Mouse (Mus musculus) liver, embryonic 14.5 days (tissue): ENCODE results near the gene Mtmr2. TPM values are rescaled to one million over a fixed set of nuclear protein-coding genes. Genes with fewer than 3 reads are reported as not detected.
A peak's percentile ranks its signal among the peaks of the same experiment; 100 is the strongest.
"Not testable (repeated sequence)": the region's sequence is repeated elsewhere in the genome, so short reads cannot be mapped to it uniquely, and the experiment has no call there.

ENCODE experiments used
- ATAC-seq: fragments of 200-750 bp; cut with Nextera tagmentation; 2 replicates; pipeline ENCODE4 v1.8.0; 2017; ENCODE audit warnings: moderate number of reproducible peaks, mild to moderate bottlenecking, moderate library complexity; ENCODE audit not compliant: insufficient read depth
- DNase-seq, 3 experiments: peaks; one replicate each; pipeline ENCODE4 v3.0.0-alpha.2; 2012 to 2013; ENCODE audit warnings: low read depth in 3 of 3, low spot score in 3 of 3
- H3K27ac ChIP-seq: fragments of 300-500 bp; sonication (generic); 2 replicates; pipeline ENCODE4 v1.5.1; 2014; ENCODE audit warnings: moderate library complexity, mild to moderate bottlenecking, control low read depth, inconsistent platforms
- H3K27me3 ChIP-seq: fragments of 300-500 bp; sonication (generic); 2 replicates; pipeline ENCODE4 v1.6.1; 2014; ENCODE audit warnings: mild to moderate bottlenecking, low read length, moderate library complexity; ENCODE audit not compliant: control insufficient read depth, insufficient read depth
- H3K36me3 ChIP-seq: fragments of 300-500 bp; sonication (generic); replicated peaks from 2 replicates; pipeline ENCODE4 v1.6.1; 2014; ENCODE audit warnings: low read depth; ENCODE audit not compliant: control insufficient read depth, insufficient read depth
- H3K4me1 ChIP-seq, 2 experiments: fragments of 200-500 bp in 1 of 2; fragments of 300-500 bp in 1 of 2; sonication (generic) in 1 of 2; replicated peaks; 2 replicates each; pipeline ENCODE4 v1.6.1; 2012 to 2014; ENCODE audit warnings: antibody characterized with exemption in 1 of 2, inconsistent platforms in 1 of 2, low read length in 1 of 2; ENCODE audit not compliant: control insufficient read depth in 2 of 2, insufficient read depth in 2 of 2
- H3K4me2 ChIP-seq: fragments of 300-500 bp; sonication (generic); 2 replicates; pipeline ENCODE4 v1.6.1; 2014; ENCODE audit warnings: low read depth, mild to moderate bottlenecking, control low read depth, moderate library complexity
- H3K4me3 ChIP-seq, 2 experiments: fragments of 200-500 bp in 1 of 2; fragments of 300-500 bp in 1 of 2; sonication (generic) in 1 of 2; 2 replicates each; pipeline ENCODE4 v1.5.1; 2012 to 2014; ENCODE audit warnings: low read depth in 2 of 2, low read length in 2 of 2, mild to moderate bottlenecking in 2 of 2, control low read depth in 1 of 2, inconsistent platforms in 1 of 2, moderate library complexity in 1 of 2; ENCODE audit not compliant: insufficient read depth in 1 of 2
- H3K9ac ChIP-seq: fragments of 300-500 bp; sonication (generic); replicated peaks from 2 replicates; pipeline ENCODE4 v1.6.1; 2014; ENCODE audit warnings: mild to moderate bottlenecking, control low read depth, moderate library complexity
- H3K9me3 ChIP-seq: fragments of 300-500 bp; sonication (generic); 2 replicates; pipeline ENCODE4 v1.6.1; 2016; ENCODE audit warnings: low read length, mixed read lengths; ENCODE audit not compliant: control insufficient read depth
- CTCF ChIP-seq: IDR thresholded peaks from 2 replicates; pipeline ENCODE4 v1.5.1; 2016; ENCODE audit warnings: antibody characterized with exemption, low read depth, control low read depth
- EP300 ChIP-seq: IDR thresholded peaks from 2 replicates; pipeline ENCODE4 v1.6.1; 2016; ENCODE audit warnings: antibody characterized with exemption, low read depth
- WGBS: fragments of 180-500 bp; shearing (Covaris S2); extraction: QIAGEN DNeasy Blood & Tissue Kit; methylation state at CpG from one replicate; pipeline ENCODE4 v1.1.7; 2014; ENCODE audit not compliant: insufficient replicate concordance; 5-methylcytosine and 5-hydroxymethylcytosine counted together
- polyA plus RNA-seq, 2 experiments: library from polyadenylated mRNA; depleted of rRNA in 1 of 2; stranded (reverse) in 1 of 2; unstranded in 1 of 2; fragments of >200 nt; fragmentation: Nextera tagmentation in 1 of 2; extraction: Ambion mirVana in 1 of 2; gene quantifications; 2 replicates each; pipeline versions ENCODE4 v1.2.1 to v1.2.3; 2012 to 2014

The Mtmr2 gene
- polyA plus RNA-seq, 2 experiments = 5.9 to 18.1 TPM

DNA sequence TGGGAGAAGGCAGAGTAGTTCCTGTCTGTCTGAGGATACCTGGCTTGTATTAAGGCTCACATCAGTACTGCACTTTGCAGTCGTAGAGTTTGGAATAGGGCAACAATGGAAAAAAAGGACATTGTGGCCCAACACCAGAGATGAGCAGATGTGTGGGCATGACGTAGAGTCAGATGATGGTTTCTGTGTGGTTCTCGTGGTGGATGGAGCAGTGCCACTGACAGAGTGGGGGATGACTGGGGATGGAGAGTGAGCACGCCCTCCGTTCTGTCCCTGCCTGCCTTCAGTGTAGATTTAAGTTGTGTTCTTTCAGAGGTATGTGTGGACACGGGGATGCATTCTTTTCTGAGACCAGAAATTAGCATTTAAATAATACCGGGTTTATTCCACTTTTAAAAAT, 18.4 kb downstream of the Mtmr2 start:
- ATAC-seq (no peak), DNase-seq (no peak)
- 68% methylated on average over 7 of the region's 7 CpGs for WGBS
- H3K4me1 ChIP-seq = no peaks in the 10 kb centered on the region
- no peak overlapping the region for H3K9ac ChIP-seq
- no peak overlapping the region for H3K27ac ChIP-seq
- no peaks in the 10 kb centered on the region for H3K36me3 ChIP-seq
- H3K27me3 ChIP-seq = no peaks in the 10 kb centered on the region
- H3K4me2 ChIP-seq = no peak overlapping the region
- no peak for TF ChIP-seq EP300
- no peak for TF ChIP-seq CTCF
- no peak overlapping the region for H3K4me3 ChIP-seq
- H3K9me3 ChIP-seq = no peaks in the 10 kb centered on the region

DNA sequence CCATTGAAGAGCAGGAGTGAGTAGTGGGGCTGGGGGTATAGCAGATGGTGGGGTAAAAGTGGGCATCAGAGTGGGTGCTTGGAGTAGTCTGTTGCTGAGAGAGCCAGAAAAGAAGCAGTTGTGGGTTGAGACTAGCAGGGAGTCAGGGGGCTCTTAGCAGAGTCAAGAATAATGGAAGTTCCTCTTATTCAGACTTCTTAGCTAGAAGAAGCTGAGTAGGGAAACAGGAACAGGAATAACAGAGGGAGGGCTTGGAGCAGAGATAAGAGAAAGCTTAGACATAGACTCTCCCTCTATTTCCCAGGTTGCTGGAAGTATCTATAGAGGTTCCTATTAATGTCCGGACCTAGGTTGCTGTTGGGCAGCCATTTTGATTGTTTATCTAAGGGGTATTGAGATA, 26.5 kb downstream of the Mtmr2 start:
- no peak for DNase-seq
- H3K4me2 ChIP-seq = no peak overlapping the region
- TF ChIP-seq EP300 (no peak), CTCF (no peak)
- ATAC-seq = no peak
- H3K36me3 ChIP-seq = no peaks in the 10 kb centered on the region
- H3K27me3 ChIP-seq = no peaks in the 10 kb centered on the region
- no peak overlapping the region for H3K4me3 ChIP-seq
- H3K9ac ChIP-seq = no peak overlapping the region
- no peaks in the 10 kb centered on the region for H3K9me3 ChIP-seq
- 0 out of 4 replicates have a peak, but pooled peaks cover 0 to 2% of the 10 kb centered on the region in 2 experiments for H3K4me1 ChIP-seq
- WGBS = 35% methylated on average over 1 of the region's 1 CpGs
- no peak overlapping the region for H3K27ac ChIP-seq

DNA sequence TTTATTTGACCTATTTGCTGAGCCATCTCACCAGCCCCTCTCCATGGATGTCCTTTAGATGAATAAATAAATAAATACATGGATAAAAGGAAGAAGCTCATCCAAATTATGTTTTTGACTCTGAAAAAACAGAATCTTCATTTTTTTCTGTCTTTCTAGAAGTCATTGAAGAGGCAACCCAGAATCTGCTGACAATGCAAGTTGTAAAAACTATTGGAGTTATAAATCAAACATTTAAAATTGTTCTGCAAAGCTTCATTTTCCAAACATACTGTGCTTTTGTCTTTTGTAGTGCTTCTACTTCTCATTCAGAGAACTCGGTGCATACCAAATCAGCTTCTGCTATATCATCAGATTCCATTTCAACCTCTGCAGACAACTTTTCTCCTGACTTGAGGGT, 33.8 kb downstream of the Mtmr2 start:
- Histone ChIP-seq H3K9me3 (no peaks in the 10 kb centered on the region), H3K36me3 (no peaks in the 10 kb centered on the region; the same call in 1 of the 2 replicates), H3K4me2 (no peak overlapping the region), H3K4me1 (no peaks in the 10 kb centered on the region), H3K4me3 (no peak overlapping the region), H3K9ac (no peak overlapping the region), H3K27ac (no peak overlapping the region), H3K27me3 (no peaks in the 10 kb centered on the region)
- TF ChIP-seq CTCF = no peak
- no peak for TF ChIP-seq EP300
- no peak for ATAC-seq
- no peak for DNase-seq
- WGBS = 69% methylated on average over 1 of the region's 1 CpGs

DNA sequence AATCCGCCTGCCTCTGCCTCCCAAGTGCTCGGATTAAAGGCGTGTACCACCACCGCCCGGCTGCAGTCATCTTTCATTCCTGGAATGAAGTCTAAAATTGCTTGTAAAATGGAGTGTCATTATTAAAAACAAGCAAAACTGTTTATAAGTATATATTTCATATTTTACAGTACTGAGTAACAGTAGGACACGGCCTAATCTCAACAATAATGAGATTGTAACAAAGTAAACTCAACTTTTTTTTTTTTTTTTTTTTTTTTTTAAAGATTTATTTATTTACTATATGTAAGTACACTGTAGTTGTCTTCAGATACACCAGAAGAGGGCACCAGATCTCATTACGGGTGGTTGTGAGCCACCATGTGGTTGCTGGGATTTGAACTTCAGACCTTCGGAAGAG, 42.7 kb downstream of the Mtmr2 start:
- not testable (repeated sequence) for H3K9ac ChIP-seq, H3K4me2 ChIP-seq, DNase-seq, H3K36me3 ChIP-seq, ATAC-seq, H3K27ac ChIP-seq, H3K4me3 ChIP-seq, H3K27me3 ChIP-seq, H3K4me1 ChIP-seq, H3K9me3 ChIP-seq
- 85% methylated on average over 7 of the region's 8 CpGs for WGBS

DNA sequence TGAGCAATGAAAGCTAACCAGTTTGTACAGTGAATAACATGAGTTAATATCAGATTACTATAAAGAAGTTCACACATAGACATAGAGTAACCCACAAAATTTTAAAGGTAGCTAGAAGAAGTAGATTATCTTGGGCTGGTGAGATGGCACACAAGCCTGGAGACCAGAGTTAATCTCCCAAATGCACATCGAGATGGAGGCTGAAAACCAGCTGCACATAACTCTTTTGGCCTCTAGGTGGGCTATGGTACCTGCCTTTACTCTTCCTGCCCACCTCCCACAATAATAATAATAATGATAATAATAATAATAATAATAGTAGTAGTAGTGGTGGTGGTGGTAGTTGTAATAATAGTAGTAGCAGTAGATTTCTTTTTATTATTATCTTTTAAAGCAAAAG, 46.1 kb downstream of the Mtmr2 start:
- no peaks in the 10 kb centered on the region for H3K4me1 ChIP-seq
- WGBS = 57% methylated on average over 1 of the region's 1 CpGs
- no peak overlapping the region for H3K9ac ChIP-seq
- no peak overlapping the region for H3K4me3 ChIP-seq
- H3K27ac ChIP-seq = no peak overlapping the region
- H3K4me2 ChIP-seq = no peak overlapping the region
- H3K9me3 ChIP-seq = no peaks in the 10 kb centered on the region
- TF ChIP-seq EP300 (no peak), CTCF (0 out of 2 replicates have a peak, but pooled peaks have one; percentile 11)
- H3K27me3 ChIP-seq = no peaks in the 10 kb centered on the region
- H3K36me3 ChIP-seq = peaks cover 5% of the 10 kb centered on the region
- ATAC-seq = no peak
- no peak for DNase-seq

DNA sequence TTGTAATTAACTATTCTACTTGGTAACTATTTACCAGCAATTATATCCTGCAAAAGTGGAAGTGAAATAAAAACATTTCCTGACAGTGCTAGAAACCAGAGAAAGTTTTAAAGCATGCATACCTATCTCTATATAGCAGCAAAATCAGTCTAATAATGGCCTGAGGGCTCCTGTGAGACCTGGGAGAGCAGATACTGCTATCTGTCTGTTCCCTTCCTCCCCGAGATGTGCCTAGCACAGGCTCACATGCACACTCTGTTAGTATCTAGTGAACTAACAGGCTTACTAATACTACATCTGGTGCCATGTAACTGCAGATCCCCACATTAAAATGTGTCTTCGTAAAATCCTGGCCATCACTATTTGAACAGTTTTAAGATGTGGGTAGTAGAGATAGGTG, 46.5 kb downstream of the Mtmr2 start:
- H3K27ac ChIP-seq = no peak overlapping the region
- TF ChIP-seq CTCF (no peak), EP300 (peak; percentile 21; the same call in 1 of the 2 replicates)
- ATAC-seq = peak; percentile 65; the same call in 1 of the 2 replicates
- H3K4me2 ChIP-seq = no peak overlapping the region
- WGBS = 58% methylated on average over 2 of the region's 2 CpGs
- no peaks in the 10 kb centered on the region for H3K27me3 ChIP-seq
- H3K4me3 ChIP-seq = no peak overlapping the region
- no peaks in the 10 kb centered on the region for H3K4me1 ChIP-seq
- H3K9ac ChIP-seq = no peak overlapping the region
- H3K9me3 ChIP-seq = no peaks in the 10 kb centered on the region
- H3K36me3 ChIP-seq = peaks cover 7% of the 10 kb centered on the region
- peak in 2 of 3 experiments; percentile 9 for DNase-seq
